Mouse (Mus musculus): Measurements from ENCODE around the gene Nt5dc3. TPM values are rescaled to one million over a fixed set of nuclear protein-coding genes. Genes with fewer than 3 reads are reported as not detected.

Gene Nt5dc3
- polyA plus RNA-seq, 1 experiment from 2014 or later, result 1.8 TPM

- no peaks in the 10 kb centered on the region; the same call in 1 of the 2 replicates for H3K4me1 ChIP-seq (ENCODE audit: control insufficient read depth, insufficient read depth, low read length)
- no peak overlapping the region for H3K27ac ChIP-seq (ENCODE audit: low read length)
- H3K27me3 ChIP-seq (ENCODE audit: control insufficient read depth, insufficient read depth, low read length), result no peaks in the 10 kb centered on the region
- H3K4me2 ChIP-seq (ENCODE audit: low read depth, low read length), result no peak overlapping the region
- ATAC-seq (ENCODE audit: insufficient read depth, low FRiP score), result no peak
- H3K9me3 ChIP-seq (replicated peaks; ENCODE audit: control insufficient read depth, low read length), result no peaks in the 10 kb centered on the region
- H3K36me3 ChIP-seq (ENCODE audit: control insufficient read depth, insufficient read depth, low read length), result no peaks in the 10 kb centered on the region
- 39% methylated on average over 4 of the region's 4 CpGs for WGBS
- no peak overlapping the region for H3K9ac ChIP-seq (ENCODE audit: low read length)
- H3K4me3 ChIP-seq (replicated peaks; ENCODE audit: low read length), result no peak overlapping the region
Measured at GRCm38 (mm10) chr10:86773360-86773759, 5.4 kb upstream of the Nt5dc3 start.

GRCm38 (mm10) chr10:86776281-86776680, 2.5 kb upstream of the Nt5dc3 start:
- 47% methylated on average over 9 of the region's 9 CpGs for WGBS
- Histone ChIP-seq H3K4me1 (ENCODE audit: control insufficient read depth, insufficient read depth, low read length) (peaks cover 8% of the 10 kb centered on the region), H3K36me3 (ENCODE audit: control insufficient read depth, insufficient read depth, low read length) (no peaks in the 10 kb centered on the region), H3K4me3 (replicated peaks; ENCODE audit: low read length) (no peak overlapping the region), H3K27ac (ENCODE audit: low read length) (no peak overlapping the region), H3K9me3 (replicated peaks; ENCODE audit: control insufficient read depth, low read length) (no peaks in the 10 kb centered on the region), H3K4me2 (ENCODE audit: low read depth, low read length) (no peak overlapping the region), H3K27me3 (ENCODE audit: control insufficient read depth, insufficient read depth, low read length) (no peaks in the 10 kb centered on the region), H3K9ac (ENCODE audit: low read length) (no peak overlapping the region)
- ATAC-seq (ENCODE audit: insufficient read depth, low FRiP score), result no peak

DNA sequence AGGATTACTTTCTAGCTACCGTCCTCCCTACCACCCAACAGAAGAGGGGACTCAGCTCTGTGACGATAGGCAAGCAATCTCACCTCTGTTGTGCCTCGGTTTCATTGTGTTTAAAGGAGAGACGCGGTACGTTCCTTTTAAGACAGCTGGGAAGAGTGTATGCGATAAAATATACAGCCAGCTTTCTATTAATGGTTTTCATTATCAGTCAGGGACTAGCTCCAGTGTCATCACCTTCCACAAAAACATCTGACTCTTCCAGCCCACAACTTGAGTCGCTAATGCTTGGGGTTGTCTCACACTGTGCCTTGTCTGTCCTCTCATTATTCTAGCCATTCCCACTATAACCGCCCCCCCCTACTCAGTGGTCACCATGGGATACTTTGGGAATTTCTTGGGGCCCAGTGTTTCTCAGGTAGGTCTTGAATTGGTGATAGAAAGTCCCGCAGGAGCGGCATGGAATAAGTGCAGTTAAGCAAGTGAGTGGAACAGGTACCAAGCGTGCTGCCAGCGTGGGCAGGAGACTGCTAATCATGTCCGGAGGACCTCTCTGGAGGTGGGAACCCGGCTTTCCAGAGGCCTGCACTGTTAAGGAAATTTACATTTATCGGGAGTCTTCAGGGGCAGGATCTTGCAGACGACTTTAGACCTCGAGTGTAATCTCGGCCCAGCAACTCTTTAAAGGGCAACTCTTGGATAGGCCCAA, 1.0 kb upstream of the Nt5dc3 start:
- Histone ChIP-seq H3K4me1 (ENCODE audit: control insufficient read depth, insufficient read depth, low read length) (peaks cover 13% of the 10 kb centered on the region; the same call in 1 of the 2 replicates), H3K4me2 (ENCODE audit: low read depth, low read length) (peak overlapping the region; percentile 74), H3K9me3 (replicated peaks; ENCODE audit: control insufficient read depth, low read length) (no peaks in the 10 kb centered on the region), H3K36me3 (ENCODE audit: control insufficient read depth, insufficient read depth, low read length) (no peaks in the 10 kb centered on the region), H3K27me3 (ENCODE audit: control insufficient read depth, insufficient read depth, low read length) (no peaks in the 10 kb centered on the region), H3K4me3 (replicated peaks; ENCODE audit: low read length) (peak overlapping the region; percentile 69), H3K9ac (ENCODE audit: low read length) (peak overlapping the region; percentile 83), H3K27ac (ENCODE audit: low read length) (peak overlapping the region; percentile 78)
- ATAC-seq (ENCODE audit: insufficient read depth, low FRiP score), result no peak
- WGBS, result 53% methylated on average over 19 of the region's 19 CpGs

DNA sequence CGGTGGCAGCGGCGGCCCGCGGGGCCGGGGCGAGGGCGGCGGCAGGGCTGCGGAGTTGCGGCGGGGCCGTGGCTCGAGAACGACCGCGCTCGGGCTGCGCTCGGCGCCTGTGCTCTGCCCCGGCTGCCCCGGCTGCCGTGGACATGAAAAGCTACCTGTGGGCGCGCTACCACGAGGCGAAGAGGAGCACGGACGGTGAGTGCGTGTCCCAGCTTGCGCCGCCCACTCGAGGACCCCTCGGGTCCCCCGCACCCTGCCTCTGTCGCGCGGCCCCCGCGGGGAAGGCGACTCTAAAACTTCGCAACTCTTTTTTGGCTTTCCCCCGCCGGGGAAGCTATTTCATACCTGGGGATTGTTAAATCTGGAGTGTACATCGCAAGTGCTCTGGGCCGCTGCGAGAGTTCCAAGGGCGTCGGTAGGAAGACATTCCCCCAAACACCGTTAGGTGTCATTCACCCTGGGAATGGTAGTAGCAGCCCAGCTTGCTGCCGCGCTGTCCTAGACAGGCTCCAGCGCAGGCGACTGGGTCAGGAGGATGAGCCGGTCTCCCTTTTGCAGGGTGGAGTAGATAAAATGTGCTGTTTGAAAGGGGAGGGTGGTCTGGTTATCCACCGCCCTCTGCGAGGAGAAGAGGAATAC, 431 bp downstream of the Nt5dc3 start:
- no peaks in the 10 kb centered on the region for H3K9me3 ChIP-seq (replicated peaks; ENCODE audit: control insufficient read depth, low read length)
- H3K4me2 ChIP-seq (ENCODE audit: low read depth, low read length), result peak overlapping the region; percentile 74
- H3K4me1 ChIP-seq (ENCODE audit: control insufficient read depth, insufficient read depth, low read length), result peaks cover 13% of the 10 kb centered on the region; the same call in 1 of the 2 replicates
- H3K9ac ChIP-seq (ENCODE audit: low read length), result peak overlapping the region; percentile 83
- ATAC-seq (ENCODE audit: insufficient read depth, low FRiP score), result peak; percentile 4
- H3K4me3 ChIP-seq (replicated peaks; ENCODE audit: low read length), result peak overlapping the region; percentile 69
- no peaks in the 10 kb centered on the region for H3K27me3 ChIP-seq (ENCODE audit: control insufficient read depth, insufficient read depth, low read length)
- peak overlapping the region; percentile 11; the same call in 1 of the 2 replicates for H3K27ac ChIP-seq (ENCODE audit: low read length)
- WGBS, result under 1% methylated on average over 58 of the region's 58 CpGs
- no peaks in the 10 kb centered on the region for H3K36me3 ChIP-seq (ENCODE audit: control insufficient read depth, insufficient read depth, low read length)

DNA sequence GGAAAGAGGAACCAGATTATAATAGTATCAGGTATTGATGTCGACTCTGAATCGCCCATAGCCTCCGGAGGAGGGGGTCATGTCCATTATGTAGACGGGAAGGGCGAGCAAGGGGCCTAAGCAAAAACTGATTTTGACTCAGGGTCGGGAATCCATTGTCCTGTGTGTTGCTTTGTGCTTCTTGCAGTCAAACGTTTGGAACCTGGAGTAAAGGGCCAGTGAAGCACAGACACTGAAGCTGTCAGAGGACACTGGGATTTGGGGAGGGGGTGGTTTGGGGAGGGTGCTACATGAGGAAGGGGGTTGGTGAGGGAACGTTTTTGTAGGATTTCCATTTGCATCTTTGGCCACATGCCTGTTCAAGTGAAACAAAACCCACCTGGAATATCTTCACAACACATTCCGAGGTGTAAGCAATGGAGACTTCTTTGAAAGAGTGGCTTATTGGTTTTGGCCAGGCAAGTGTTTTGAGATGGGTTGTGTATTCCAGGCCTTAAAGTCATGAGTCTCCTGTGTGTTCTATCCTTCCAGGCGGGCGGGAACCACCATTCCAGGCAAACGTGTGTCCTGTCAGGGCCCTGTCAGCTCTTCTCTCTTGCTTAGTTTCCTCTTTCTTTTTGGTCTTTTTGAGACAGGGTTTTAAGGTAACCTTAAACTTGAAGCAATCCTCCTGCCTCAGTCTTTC, 1.2 kb downstream of the Nt5dc3 start:
- Histone ChIP-seq H3K9me3 (replicated peaks; ENCODE audit: control insufficient read depth, low read length) (no peaks in the 10 kb centered on the region), H3K4me2 (ENCODE audit: low read depth, low read length) (peak overlapping the region; percentile 74), H3K4me1 (ENCODE audit: control insufficient read depth, insufficient read depth, low read length) (peaks cover 13% of the 10 kb centered on the region; the same call in 1 of the 2 replicates), H3K36me3 (ENCODE audit: control insufficient read depth, insufficient read depth, low read length) (no peaks in the 10 kb centered on the region), H3K9ac (ENCODE audit: low read length) (peak overlapping the region; percentile 83), H3K27me3 (ENCODE audit: control insufficient read depth, insufficient read depth, low read length) (no peaks in the 10 kb centered on the region), H3K27ac (ENCODE audit: low read length) (peak overlapping the region; percentile 11; the same call in 1 of the 2 replicates), H3K4me3 (replicated peaks; ENCODE audit: low read length) (peak overlapping the region; percentile 69)
- 24% methylated on average over 12 of the region's 12 CpGs for WGBS
- no peak for ATAC-seq (ENCODE audit: insufficient read depth, low FRiP score)

GRCm38 (mm10) chr10:86781641-86782040, 2.8 kb downstream of the Nt5dc3 start:
- H3K27ac ChIP-seq (ENCODE audit: low read length), result peak overlapping the region; percentile 64
- peaks cover 13% of the 10 kb centered on the region; the same call in 1 of the 2 replicates for H3K4me1 ChIP-seq (ENCODE audit: control insufficient read depth, insufficient read depth, low read length)
- no peak overlapping the region for H3K4me3 ChIP-seq (replicated peaks; ENCODE audit: low read length)
- no peak for ATAC-seq (ENCODE audit: insufficient read depth, low FRiP score)
- H3K4me2 ChIP-seq (ENCODE audit: low read depth, low read length), result no peak overlapping the region
- WGBS, result 53% methylated on average over 5 of the region's 5 CpGs
- no peaks in the 10 kb centered on the region for H3K36me3 ChIP-seq (ENCODE audit: control insufficient read depth, insufficient read depth, low read length)
- no peaks in the 10 kb centered on the region for H3K27me3 ChIP-seq (ENCODE audit: control insufficient read depth, insufficient read depth, low read length)
- peak overlapping the region; percentile 56; the same call in 1 of the 2 replicates for H3K9ac ChIP-seq (ENCODE audit: low read length)
- no peaks in the 10 kb centered on the region for H3K9me3 ChIP-seq (replicated peaks; ENCODE audit: control insufficient read depth, low read length)

DNA sequence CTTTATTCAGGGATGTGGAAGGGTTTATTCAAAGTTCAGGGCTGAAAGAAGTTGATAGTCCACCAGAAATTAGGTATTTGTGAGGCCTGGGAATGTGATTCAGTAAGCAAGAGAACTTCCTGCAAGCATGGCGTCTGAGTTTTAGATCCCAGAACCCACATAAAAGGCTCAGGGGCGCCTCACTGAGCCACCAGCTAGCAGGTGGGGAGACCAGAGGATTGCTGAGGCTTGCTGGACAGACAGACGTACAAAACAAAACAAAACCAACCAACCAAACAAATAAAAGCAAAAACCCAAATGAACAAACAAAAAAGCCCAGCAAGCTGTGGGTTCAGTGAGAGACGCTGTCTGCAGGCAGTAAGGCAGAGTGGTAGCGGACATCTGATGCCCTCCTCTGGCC, 3.9 kb downstream of the Nt5dc3 start:
- Histone ChIP-seq H3K27me3 (ENCODE audit: control insufficient read depth, insufficient read depth, low read length) (no peaks in the 10 kb centered on the region), H3K9ac (ENCODE audit: low read length) (no peak overlapping the region), H3K4me2 (ENCODE audit: low read depth, low read length) (no peak overlapping the region), H3K36me3 (ENCODE audit: control insufficient read depth, insufficient read depth, low read length) (no peaks in the 10 kb centered on the region), H3K9me3 (replicated peaks; ENCODE audit: control insufficient read depth, low read length) (no peaks in the 10 kb centered on the region), H3K27ac (ENCODE audit: low read length) (peak overlapping the region; percentile 73), H3K4me1 (ENCODE audit: control insufficient read depth, insufficient read depth, low read length) (peaks cover 13% of the 10 kb centered on the region; the same call in 1 of the 2 replicates), H3K4me3 (replicated peaks; ENCODE audit: low read length) (no peak overlapping the region)
- 60% methylated on average over 5 of the region's 5 CpGs for WGBS
- ATAC-seq (ENCODE audit: insufficient read depth, low FRiP score), result no peak

- Histone ChIP-seq H3K27ac (ENCODE audit: low read length) (no peak overlapping the region), H3K4me1 (ENCODE audit: control insufficient read depth, insufficient read depth, low read length) (peaks cover 13% of the 10 kb centered on the region; the same call in 1 of the 2 replicates), H3K9me3 (replicated peaks; ENCODE audit: control insufficient read depth, low read length) (no peaks in the 10 kb centered on the region), H3K4me2 (ENCODE audit: low read depth, low read length) (no peak overlapping the region), H3K9ac (ENCODE audit: low read length) (no peak overlapping the region), H3K27me3 (ENCODE audit: control insufficient read depth, insufficient read depth, low read length) (no peaks in the 10 kb centered on the region), H3K36me3 (ENCODE audit: control insufficient read depth, insufficient read depth, low read length) (no peaks in the 10 kb centered on the region), H3K4me3 (replicated peaks; ENCODE audit: low read length) (no peak overlapping the region)
- ATAC-seq (ENCODE audit: insufficient read depth, low FRiP score), result no peak
- 62% methylated on average over 5 of the region's 5 CpGs for WGBS
Measured at GRCm38 (mm10) chr10:86783561-86783960, 4.8 kb downstream of the Nt5dc3 start.
